Mouse (Mus musculus) kidney, embryonic 15.5 days (tissue): ENCODE measurements around the gene Top3a. TPM values are rescaled to one million over a fixed set of nuclear protein-coding genes. Genes with fewer than 3 reads are reported as not detected.

Experiments used
- ATAC-seq: fragments of 200-750 bp; cut with Nextera tagmentation; replicated peaks from 2 replicates; pipeline ENCODE4 v1.8.0; 2017; ENCODE audit warnings: moderate TSS enrichment; ENCODE audit not compliant: low FRiP score
- H3K27ac ChIP-seq: fragments of 300-500 bp; sonication (generic); 2 replicates; pipeline ENCODE4 v1.5.1; 2015; ENCODE audit warnings: mild to moderate bottlenecking, inconsistent platforms
- H3K27me3 ChIP-seq: fragments of 300-500 bp; sonication (generic); 2 replicates; pipeline ENCODE4 v1.6.1; 2015; ENCODE audit warnings: inconsistent platforms
- H3K36me3 ChIP-seq: fragments of 300-500 bp; sonication (generic); 2 replicates; pipeline ENCODE4 v1.6.1; 2015; ENCODE audit warnings: inconsistent platforms
- H3K4me1 ChIP-seq: fragments of 300-500 bp; sonication (generic); 2 replicates; pipeline ENCODE4 v1.6.1; 2015; ENCODE audit warnings: inconsistent platforms
- H3K4me2 ChIP-seq: fragments of 300-500 bp; sonication (generic); 2 replicates; pipeline ENCODE4 v1.6.1; 2015; ENCODE audit warnings: moderate library complexity, mild to moderate bottlenecking, inconsistent platforms
- H3K4me3 ChIP-seq: fragments of 300-500 bp; sonication (generic); replicated peaks from 2 replicates; pipeline ENCODE4 v1.5.1; 2015; ENCODE audit warnings: mild to moderate bottlenecking, inconsistent platforms
- H3K9ac ChIP-seq: fragments of 300-500 bp; sonication (generic); 2 replicates; pipeline ENCODE4 v1.6.1; 2015; ENCODE audit warnings: mild to moderate bottlenecking, inconsistent platforms
- H3K9me3 ChIP-seq: fragments of 300-500 bp; sonication (generic); replicated peaks from 2 replicates; pipeline ENCODE4 v1.6.1; 2016; ENCODE audit warnings: inconsistent platforms
- WGBS: fragments of 180-500 bp; shearing (Covaris S2); methylation state at CpG from one replicate; pipeline ENCODE4 v1.1.7; 2015; ENCODE audit warnings: mixed read lengths; 5-methylcytosine and 5-hydroxymethylcytosine counted together
- polyA plus RNA-seq: library from polyadenylated mRNA; unstranded; fragments of >200 nt; fragmentation: Nextera tagmentation; extraction: Ambion mirVana; gene quantifications from 2 replicates; pipeline ENCODE4 v1.2.1, GENCODE M21; 2015

Top3a gene
- polyA plus RNA-seq, 1 experiment from 2014 or later: 17.3 TPM

DNA sequence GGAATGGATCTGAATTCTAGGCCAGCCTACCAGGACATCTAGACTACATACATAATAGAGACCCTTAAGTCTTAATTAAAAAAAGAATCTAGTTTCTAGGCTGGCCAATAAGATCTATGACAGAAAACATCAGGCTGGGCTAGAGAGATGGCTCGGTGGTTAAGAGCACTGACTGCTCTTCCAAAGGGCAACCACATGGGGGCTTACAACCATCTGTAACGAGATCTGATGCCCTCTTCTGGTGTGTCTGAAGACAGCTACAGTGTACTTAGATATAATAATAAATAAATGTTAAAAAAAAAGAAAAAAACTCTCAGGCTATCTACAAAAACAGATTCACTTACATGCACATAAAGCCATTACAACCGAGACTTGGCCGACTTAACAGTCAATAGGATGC is 22.8 kb upstream of the Top3a start:
- WGBS: 89% methylated on average over 4 of the region's 4 CpGs
- Histone ChIP-seq H3K27me3 (no peaks in the 10 kb centered on the region), H3K27ac (no peak overlapping the region), H3K4me3 (no peak overlapping the region), H3K9me3 (no peaks in the 10 kb centered on the region), H3K4me1 (no peaks in the 10 kb centered on the region), H3K36me3 (peaks cover 75% of the 10 kb centered on the region), H3K4me2 (no peak overlapping the region), H3K9ac (no peak overlapping the region)
- no peak for ATAC-seq

DNA sequence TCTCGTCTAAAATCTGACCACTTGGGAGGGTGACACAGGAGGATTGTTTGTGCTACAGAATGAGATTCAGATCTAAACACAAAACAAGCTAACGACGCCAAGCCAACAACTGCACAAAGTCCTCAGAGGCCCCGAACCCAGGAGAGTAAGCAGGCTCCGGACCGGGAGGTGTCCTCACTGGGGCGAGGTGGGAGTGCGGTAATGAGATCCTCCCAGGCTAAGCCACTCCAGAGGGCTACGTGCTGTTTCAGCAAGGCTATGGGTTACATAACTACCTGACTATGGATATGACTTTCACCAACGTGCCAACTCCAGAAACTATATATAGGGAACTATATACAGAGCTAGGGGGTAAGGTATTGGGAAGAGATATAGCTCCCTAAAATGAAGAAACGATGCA is 19.2 kb upstream of the Top3a start:
- Histone ChIP-seq H3K9ac (no peak overlapping the region), H3K4me1 (no peaks in the 10 kb centered on the region), H3K4me2 (no peak overlapping the region), H3K4me3 (no peak overlapping the region), H3K36me3 (peaks cover 85% of the 10 kb centered on the region), H3K27me3 (no peaks in the 10 kb centered on the region), H3K9me3 (no peaks in the 10 kb centered on the region), H3K27ac (no peak overlapping the region)
- WGBS: 85% methylated on average over 11 of the region's 11 CpGs
- no peak for ATAC-seq

DNA sequence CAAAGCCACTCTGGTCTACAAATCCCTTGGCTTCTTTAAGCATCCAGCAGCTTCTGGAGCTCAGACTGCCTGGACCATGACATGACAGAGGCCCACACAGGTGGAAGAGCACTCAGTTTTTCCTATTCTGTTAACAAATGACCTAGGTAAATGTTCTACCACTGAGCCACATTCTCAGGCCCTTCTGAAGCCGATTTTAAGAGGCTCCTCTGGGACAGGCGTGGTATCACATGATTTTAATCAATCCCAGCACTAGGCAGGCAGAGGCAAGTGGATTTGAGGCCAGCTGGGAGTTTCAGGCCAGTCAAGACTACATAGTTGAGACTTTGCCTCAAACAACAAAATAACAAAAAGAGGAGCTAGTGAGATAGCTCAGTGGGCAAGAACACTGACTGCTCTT is 13.3 kb upstream of the Top3a start:
- Histone ChIP-seq H3K27me3 (no peaks in the 10 kb centered on the region), H3K9me3 (no peaks in the 10 kb centered on the region), H3K9ac (no peak overlapping the region), H3K36me3 (peaks cover 91% of the 10 kb centered on the region), H3K4me1 (no peaks in the 10 kb centered on the region), H3K27ac (no peak overlapping the region), H3K4me3 (no peak overlapping the region), H3K4me2 (no peak overlapping the region)
- 85% methylated on average over 2 of the region's 2 CpGs for WGBS
- no peak for ATAC-seq

DNA sequence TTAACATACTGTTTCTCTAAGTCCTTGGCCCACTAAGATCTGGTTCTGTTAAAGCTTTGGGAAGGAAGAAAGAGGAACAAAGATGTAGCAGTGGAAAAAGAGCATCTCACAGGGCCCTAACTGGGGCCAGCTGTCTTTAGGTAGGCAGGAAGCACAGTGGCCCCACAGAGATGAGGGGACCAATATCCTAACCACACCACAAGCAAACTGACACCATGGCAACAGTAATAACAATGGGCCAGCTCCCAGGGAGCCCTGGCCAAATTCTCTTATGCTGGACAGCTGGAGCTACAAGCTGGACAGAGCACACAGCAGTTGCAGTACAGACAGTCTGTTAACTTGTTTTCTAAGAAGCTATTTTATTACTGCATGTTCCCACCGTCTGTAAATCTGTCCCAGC is 10.4 kb upstream of the Top3a start:
- no peak overlapping the region for H3K27ac ChIP-seq
- peaks cover 95% of the 10 kb centered on the region for H3K36me3 ChIP-seq
- no peak overlapping the region for H3K4me2 ChIP-seq
- 70% methylated on average over 1 of the region's 1 CpGs for WGBS
- ATAC-seq: no peak
- no peak overlapping the region for H3K9ac ChIP-seq
- H3K27me3 ChIP-seq: no peaks in the 10 kb centered on the region
- no peaks in the 10 kb centered on the region for H3K9me3 ChIP-seq
- peaks cover under 1% of the 10 kb centered on the region for H3K4me1 ChIP-seq
- no peak overlapping the region for H3K4me3 ChIP-seq

DNA sequence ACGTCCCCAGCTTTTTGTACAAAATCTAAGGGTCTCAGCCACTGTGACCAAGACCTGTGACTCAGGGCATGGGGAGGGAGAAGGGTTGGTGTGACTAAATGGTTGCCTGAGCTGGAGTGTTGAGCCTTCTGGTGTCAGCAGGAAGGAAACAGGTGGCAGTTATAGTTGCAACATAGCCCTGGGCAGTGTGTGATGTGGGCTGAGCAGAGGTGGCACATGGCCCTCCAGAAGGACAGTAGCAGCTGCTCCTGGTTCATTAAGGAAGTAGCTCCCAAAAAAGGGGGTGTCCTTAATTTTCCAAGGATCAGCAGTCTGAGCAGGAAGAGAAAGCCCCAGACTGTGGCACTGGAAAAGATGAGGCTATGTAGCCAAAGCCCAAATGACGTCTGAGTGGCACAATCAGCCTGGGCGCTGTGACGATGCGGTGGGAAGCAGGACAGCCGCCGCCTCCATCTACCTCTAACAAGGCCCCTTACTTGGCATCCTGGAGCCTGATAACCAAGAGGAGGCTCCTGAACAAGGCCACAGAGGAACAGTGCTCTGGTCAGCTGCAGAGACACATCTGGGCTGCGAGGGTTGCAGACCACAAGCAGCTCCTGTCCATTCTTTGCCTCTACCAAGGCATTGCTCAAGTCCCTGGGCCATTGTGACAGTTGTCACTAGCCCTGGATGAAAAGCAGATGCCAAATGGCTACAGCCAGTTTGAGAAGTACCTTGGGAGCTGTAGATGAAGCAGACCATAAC is 7.2 kb upstream of the Top3a start:
- peaks cover 91% of the 10 kb centered on the region for H3K36me3 ChIP-seq
- H3K4me3 ChIP-seq: no peak overlapping the region
- no peaks in the 10 kb centered on the region for H3K9me3 ChIP-seq
- peaks cover 33% of the 10 kb centered on the region for H3K4me1 ChIP-seq
- no peak overlapping the region for H3K9ac ChIP-seq
- ATAC-seq: no peak
- H3K27ac ChIP-seq: no peak overlapping the region
- no peak overlapping the region for H3K4me2 ChIP-seq
- 93% methylated on average over 8 of the region's 8 CpGs for WGBS
- no peaks in the 10 kb centered on the region for H3K27me3 ChIP-seq

DNA sequence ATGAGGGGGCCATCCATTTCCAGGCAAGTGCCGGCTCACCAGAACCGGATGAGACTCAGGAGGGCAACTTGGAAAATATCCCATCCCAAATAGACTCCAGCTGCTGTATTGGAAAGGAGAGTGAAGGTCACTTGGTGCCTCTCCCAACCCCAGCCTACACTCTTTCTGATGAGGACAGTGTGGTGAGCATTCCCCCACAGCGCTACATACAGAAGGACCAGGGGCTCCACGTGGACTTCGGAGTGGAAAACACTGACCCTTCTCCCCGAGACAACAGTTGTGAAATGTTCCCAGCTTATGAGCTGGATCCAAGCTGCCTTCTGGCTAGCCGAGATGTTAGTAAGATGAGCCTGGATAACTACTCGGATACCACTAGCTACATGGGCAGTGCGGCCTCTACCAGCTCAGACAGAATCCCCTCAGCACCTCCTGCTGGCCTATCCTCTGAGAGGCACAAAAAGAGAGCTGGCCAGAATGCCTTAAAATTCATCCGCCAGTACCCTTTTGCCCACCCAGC is 2.6 kb upstream of the Top3a start:
- no peak for ATAC-seq
- no peaks in the 10 kb centered on the region for H3K9me3 ChIP-seq
- peaks cover 56% of the 10 kb centered on the region for H3K36me3 ChIP-seq
- H3K27me3 ChIP-seq: no peaks in the 10 kb centered on the region
- peak overlapping the region; percentile 86 for H3K4me2 ChIP-seq
- peak overlapping the region; percentile 25 for H3K4me3 ChIP-seq
- peaks cover 66% of the 10 kb centered on the region for H3K4me1 ChIP-seq
- peak overlapping the region; percentile 29; the same call in 1 of the 2 replicates for H3K9ac ChIP-seq
- no peak overlapping the region for H3K27ac ChIP-seq
- WGBS: 90% methylated on average over 10 of the region's 10 CpGs

DNA sequence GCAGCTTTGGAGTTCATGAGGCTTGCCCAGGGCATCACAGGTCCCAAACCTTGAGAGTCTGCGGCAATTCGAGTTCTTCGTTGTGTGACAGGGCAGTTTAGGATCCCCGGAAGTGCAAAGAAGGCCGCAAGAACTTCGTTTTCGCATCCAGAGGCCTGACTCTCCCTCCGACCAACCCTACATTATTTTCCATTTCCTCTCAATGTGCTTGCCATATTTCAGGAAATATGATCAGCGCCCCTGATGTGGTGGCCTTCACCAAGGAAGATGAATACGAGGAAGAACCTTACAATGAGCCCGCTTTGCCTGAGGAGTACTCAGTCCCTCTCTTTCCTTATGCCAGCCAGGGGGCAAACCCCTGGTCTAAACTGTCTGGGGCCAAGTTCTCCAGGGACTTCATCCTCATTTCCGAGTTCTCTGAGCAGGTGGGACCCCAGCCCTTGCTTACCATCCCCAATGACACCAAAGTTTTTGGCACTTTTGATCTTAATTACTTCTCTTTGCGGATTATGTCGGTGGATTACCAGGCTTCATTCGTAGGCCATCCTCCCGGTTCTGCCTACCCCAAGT is 721 bp upstream of the Top3a start:
- no peak for ATAC-seq
- H3K27me3 ChIP-seq: no peaks in the 10 kb centered on the region
- H3K9ac ChIP-seq: peak overlapping the region; percentile 79
- H3K4me1 ChIP-seq: peaks cover 66% of the 10 kb centered on the region
- peak overlapping the region; percentile 92 for H3K4me3 ChIP-seq
- peak overlapping the region; percentile 86 for H3K4me2 ChIP-seq
- WGBS: 24% methylated on average over 16 of the region's 16 CpGs
- peak overlapping the region; percentile 95 for H3K27ac ChIP-seq
- peaks cover 39% of the 10 kb centered on the region for H3K36me3 ChIP-seq
- H3K9me3 ChIP-seq: no peaks in the 10 kb centered on the region

DNA sequence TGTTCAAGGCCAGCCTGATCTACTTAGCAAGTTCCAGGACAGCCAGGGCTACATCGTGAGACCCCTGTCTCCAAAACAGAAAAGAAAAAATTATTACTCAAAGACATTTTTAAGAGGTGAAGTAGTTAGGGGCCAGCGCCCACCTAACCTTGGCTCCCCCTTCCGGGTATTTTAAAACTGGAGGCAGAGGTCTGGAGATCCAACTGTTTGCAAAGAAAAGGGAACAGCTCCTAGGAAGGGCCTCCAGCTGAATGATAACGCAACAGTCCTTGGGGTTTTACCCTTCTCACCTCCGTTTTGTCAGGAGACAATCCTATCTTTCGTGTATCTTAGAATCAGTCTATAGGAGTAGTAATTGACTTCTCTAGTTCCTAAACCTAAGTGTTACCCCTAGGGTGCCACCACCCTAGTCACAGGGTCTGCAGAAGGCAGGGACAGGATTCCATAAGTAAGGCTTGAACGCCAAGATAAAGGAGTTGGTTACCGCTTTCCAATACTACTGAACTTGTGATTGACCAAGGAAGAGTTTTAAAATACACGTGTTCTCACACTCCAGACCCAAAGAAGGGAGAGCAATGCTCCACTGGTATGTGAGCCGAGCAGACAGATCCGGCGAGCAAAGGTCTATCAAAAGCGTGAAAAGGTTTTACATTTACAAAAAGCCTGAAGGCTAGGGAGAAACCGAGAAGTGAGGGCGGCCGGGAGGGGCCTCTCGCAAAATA is 897 bp downstream of the Top3a start:
- H3K9me3 ChIP-seq: no peaks in the 10 kb centered on the region
- peak overlapping the region; percentile 79 for H3K9ac ChIP-seq
- H3K27ac ChIP-seq: peak overlapping the region; percentile 95
- no peak for ATAC-seq
- no peaks in the 10 kb centered on the region for H3K27me3 ChIP-seq
- H3K36me3 ChIP-seq: peaks cover 31% of the 10 kb centered on the region
- peak overlapping the region; percentile 92 for H3K4me3 ChIP-seq
- WGBS: 2% methylated on average over 17 of the region's 17 CpGs
- H3K4me1 ChIP-seq: peaks cover 52% of the 10 kb centered on the region
- H3K4me2 ChIP-seq: peak overlapping the region; percentile 86

DNA sequence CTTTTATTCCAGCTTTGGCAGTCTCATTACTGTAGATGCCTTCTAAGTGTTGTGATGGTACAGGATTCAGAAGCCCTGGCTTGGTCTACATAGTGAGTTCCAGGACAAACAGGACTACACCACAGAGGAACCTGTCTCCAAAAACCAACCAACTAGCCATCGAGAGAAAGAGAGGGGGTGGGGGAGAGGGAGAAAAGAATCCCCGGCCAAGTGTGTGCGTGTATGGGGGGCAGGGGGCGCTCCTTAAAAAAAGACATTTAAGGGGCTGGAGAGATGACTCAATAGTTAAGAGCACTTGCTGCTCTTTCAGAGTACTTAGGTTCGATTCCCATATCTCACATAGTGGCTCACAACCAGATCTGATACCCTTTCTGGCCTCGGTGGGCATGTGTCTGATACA is 1.6 kb downstream of the Top3a start:
- peak overlapping the region; percentile 86 for H3K4me2 ChIP-seq
- ATAC-seq: no peak
- H3K4me3 ChIP-seq: peak overlapping the region; percentile 92
- H3K9me3 ChIP-seq: no peaks in the 10 kb centered on the region
- peaks cover 46% of the 10 kb centered on the region for H3K4me1 ChIP-seq
- no peaks in the 10 kb centered on the region for H3K27me3 ChIP-seq
- H3K27ac ChIP-seq: no peak overlapping the region
- H3K36me3 ChIP-seq: peaks cover 24% of the 10 kb centered on the region
- 48% methylated on average over 6 of the region's 6 CpGs for WGBS
- H3K9ac ChIP-seq: no peak overlapping the region; the same call in 1 of the 2 replicates

DNA sequence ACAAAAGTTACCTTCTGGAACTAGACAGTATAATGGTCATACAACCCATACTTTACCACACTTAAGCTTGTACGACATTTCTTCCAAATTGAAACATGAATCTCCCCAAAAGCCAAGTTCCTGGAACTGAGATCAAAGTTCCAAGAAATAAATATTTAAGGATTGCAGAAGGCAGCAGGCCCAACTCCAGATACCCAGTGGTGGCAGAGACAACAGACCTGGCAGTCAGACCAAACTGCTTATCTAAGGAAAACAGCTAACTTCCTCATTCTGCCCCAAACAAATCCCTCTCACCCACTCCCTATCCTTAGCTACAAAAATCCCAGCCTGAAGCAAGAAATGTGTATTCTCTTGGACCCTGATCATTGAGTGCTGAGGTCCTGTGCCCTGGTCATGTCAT is 2.3 kb downstream of the Top3a start:
- H3K27ac ChIP-seq: no peak overlapping the region
- WGBS: 85% methylated on average over 1 of the region's 1 CpGs
- H3K9ac ChIP-seq: no peak overlapping the region
- H3K4me2 ChIP-seq: peak overlapping the region; percentile 86; the same call in 1 of the 2 replicates
- H3K4me1 ChIP-seq: peaks cover 38% of the 10 kb centered on the region
- no peaks in the 10 kb centered on the region for H3K27me3 ChIP-seq
- peaks cover 16% of the 10 kb centered on the region for H3K36me3 ChIP-seq
- no peak for ATAC-seq
- H3K4me3 ChIP-seq: no peak overlapping the region
- H3K9me3 ChIP-seq: no peaks in the 10 kb centered on the region

DNA sequence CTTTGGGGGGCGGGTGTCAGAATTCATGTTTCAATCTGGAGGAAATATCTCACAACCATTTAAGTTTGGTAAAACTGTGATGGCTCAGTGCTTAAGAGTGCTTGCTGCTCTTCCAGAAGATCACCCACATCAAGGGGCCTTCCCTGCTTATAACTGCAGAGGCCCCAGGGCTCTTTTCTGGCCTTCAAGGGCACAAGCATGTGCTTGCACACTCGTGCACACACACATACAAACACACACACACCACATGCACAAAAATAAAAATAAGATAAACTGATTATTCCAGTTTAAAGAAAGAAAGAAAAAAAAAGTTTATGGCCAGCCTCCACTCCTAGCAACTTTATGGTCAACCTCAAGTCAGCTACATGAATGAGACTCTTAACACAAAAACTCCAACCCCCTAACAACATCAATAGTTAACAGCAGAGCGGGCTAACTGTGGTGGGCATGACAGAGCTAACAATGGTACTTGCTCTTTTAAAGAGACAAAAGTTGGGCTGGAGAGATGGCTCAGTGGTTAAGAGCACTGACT is 2.9 kb downstream of the Top3a start:
- H3K9ac ChIP-seq: no peak overlapping the region
- no peak overlapping the region for H3K4me3 ChIP-seq
- H3K4me1 ChIP-seq: peaks cover 32% of the 10 kb centered on the region
- H3K4me2 ChIP-seq: no peak overlapping the region
- H3K27ac ChIP-seq: no peak overlapping the region
- no peaks in the 10 kb centered on the region for H3K9me3 ChIP-seq
- 90% methylated on average over 3 of the region's 3 CpGs for whole genome bisulfite sequencing
- peaks cover 10% of the 10 kb centered on the region for H3K36me3 ChIP-seq
- no peak for ATAC-seq
- H3K27me3 ChIP-seq: no peaks in the 10 kb centered on the region

DNA sequence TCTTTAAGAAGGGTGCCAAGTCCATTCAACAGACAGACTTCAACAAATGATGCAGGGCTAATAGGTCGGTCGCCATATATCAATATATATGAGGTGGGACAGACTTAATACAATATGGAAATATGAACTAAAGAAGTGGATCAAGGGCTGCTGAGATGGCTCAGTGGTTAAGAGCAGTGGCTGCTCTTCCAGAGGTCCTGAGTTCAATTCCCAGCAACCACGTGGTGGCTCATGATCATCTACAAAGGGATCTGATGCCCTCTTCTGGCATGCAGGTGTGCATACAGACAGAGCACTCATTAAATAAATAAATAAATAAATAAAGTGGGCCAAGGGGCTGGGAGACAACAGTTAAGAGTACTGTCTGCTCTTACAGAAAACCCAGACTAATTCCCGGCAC is 5.0 kb downstream of the Top3a start:
- H3K9me3 ChIP-seq: no peaks in the 10 kb centered on the region
- H3K9ac ChIP-seq: no peak overlapping the region
- H3K4me3 ChIP-seq: no peak overlapping the region
- H3K4me2 ChIP-seq: no peak overlapping the region
- H3K27ac ChIP-seq: no peak overlapping the region
- 85% methylated on average over 4 of the region's 4 CpGs for WGBS
- no peaks in the 10 kb centered on the region for H3K36me3 ChIP-seq
- ATAC-seq: no peak
- peaks cover 18% of the 10 kb centered on the region for H3K4me1 ChIP-seq
- H3K27me3 ChIP-seq: no peaks in the 10 kb centered on the region
